Mouse (Mus musculus) cerebellum, adult 2 months (tissue): Measurements from ENCODE around the gene Arl1.

Experiments
- CTCF ChIP-seq: fragments of 200-500 bp; IDR thresholded peaks from 2 replicates; pipeline ENCODE4 v1.5.1; 2011; ENCODE audit warnings: low read depth, mild to moderate bottlenecking, control low read depth, low read length, moderate library complexity, borderline replicate concordance; ENCODE audit not compliant: insufficient read depth
- POLR2A ChIP-seq: fragments of 200-500 bp; IDR thresholded peaks from 2 replicates; pipeline ENCODE4 v1.6.1; 2011; ENCODE audit warnings: low read length, control low read depth, borderline replicate concordance; ENCODE audit not compliant: insufficient read depth

DNA sequence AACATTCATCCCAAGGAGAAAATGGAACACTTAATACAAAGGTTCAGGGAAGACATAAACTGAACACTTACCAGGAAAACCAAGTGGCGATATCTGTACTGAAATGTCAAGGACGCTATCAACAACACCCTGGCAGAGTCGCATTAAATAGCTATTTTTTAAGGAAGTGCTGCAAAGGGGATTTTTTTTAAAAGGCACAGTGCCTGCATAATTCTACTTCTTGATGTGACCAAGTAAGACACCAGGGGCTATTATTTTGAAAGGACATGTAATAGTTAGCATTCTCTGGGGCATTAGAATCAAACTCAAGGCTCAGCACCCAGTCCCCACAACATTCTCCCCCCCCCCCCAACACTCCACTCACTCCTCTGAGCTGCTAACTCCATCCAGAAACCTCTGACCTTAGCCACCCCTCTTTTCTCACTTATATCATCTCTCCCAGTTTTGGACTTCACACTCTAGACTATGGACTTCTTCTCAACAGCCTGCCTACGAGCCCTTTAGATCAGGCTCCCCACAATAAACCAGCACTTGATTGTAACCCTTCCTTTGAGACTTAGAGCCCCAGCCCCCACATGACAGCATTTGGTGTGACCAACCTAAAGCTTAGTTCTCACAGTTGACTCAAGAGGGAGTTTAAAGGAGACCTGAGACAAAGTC lies 47.6 kb upstream of the Arl1 start:
- TF ChIP-seq CTCF (no peak), POLR2A (no peak)
